Mouse (Mus musculus): ENCODE measurements around the gene Slc23a2. TPM values are rescaled to one million over a fixed set of nuclear protein-coding genes. Genes with fewer than 3 reads are reported as not detected.

The Slc23a2 gene
- polyA plus RNA-seq, 1 experiment from 2014 or later, result 9.8 TPM

DNA sequence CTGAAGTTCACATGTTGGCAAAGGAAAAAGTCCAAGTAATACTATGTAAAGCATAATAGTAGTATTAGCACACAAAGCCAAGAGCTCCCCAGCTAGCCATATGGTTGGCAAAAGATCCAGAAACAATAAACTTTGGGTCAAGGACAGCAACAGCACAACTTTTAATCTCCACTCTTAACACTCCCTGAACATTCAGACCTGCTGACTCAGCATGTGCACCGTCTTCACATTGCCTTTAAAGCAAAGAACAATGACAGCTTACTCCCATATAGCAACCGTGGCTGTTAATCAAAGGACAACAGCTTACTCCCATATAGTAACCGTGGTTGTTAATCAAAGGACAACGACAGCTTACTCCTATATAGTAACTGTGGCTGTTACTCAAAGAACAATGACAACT is 48.3 kb downstream of the Slc23a2 start:
- H3K9ac ChIP-seq (ENCODE audit: low read length), result no peak overlapping the region
- no peak overlapping the region for H3K4me2 ChIP-seq
- WGBS, result 80% methylated on average over 4 of the region's 4 CpGs
- no peak overlapping the region for H3K4me3 ChIP-seq (ENCODE audit: low read depth, low read length)
- H3K36me3 ChIP-seq (ENCODE audit: control insufficient read depth, insufficient read depth, low read length), result no peaks in the 10 kb centered on the region
- no peaks in the 10 kb centered on the region for H3K9me3 ChIP-seq (ENCODE audit: control insufficient read depth, low read length)
- no peaks in the 10 kb centered on the region for H3K4me1 ChIP-seq (ENCODE audit: control insufficient read depth, insufficient read depth, low read length)
- H3K27me3 ChIP-seq (ENCODE audit: control insufficient read depth, insufficient read depth, low read length), result no peaks in the 10 kb centered on the region
- H3K27ac ChIP-seq (ENCODE audit: low read depth, low read length), result no peak overlapping the region
- ATAC-seq (ENCODE audit: low FRiP score) (no peak), DNase-seq (ENCODE audit: low spot score, missing footprints) (no peak)

DNA sequence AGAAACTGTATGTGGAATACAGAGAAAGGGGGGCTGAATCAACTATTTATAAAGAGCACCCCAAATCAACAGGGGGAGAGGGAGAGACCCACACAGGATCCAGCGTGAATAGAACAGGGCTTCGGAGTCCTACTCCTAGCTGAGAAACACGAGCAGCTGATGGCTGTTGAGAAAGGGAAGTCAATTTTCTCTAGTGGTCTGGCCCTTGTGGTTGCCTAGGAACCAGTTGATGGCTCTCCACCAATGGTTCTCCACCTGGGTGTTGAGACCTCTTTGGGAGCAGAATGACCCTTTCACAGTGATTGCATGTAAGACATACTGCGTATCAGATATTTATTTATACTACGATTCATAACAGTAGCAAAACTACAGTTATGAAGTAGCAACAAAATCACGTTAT is 49.1 kb downstream of the Slc23a2 start:
- Histone ChIP-seq H3K36me3 (ENCODE audit: control insufficient read depth, insufficient read depth, low read length) (no peaks in the 10 kb centered on the region), H3K27ac (ENCODE audit: low read depth, low read length) (no peak overlapping the region), H3K9me3 (ENCODE audit: control insufficient read depth, low read length) (no peaks in the 10 kb centered on the region), H3K9ac (ENCODE audit: low read length) (no peak overlapping the region), H3K4me1 (ENCODE audit: control insufficient read depth, insufficient read depth, low read length) (no peaks in the 10 kb centered on the region), H3K4me2 (no peak overlapping the region), H3K4me3 (ENCODE audit: low read depth, low read length) (no peak overlapping the region), H3K27me3 (ENCODE audit: control insufficient read depth, insufficient read depth, low read length) (no peaks in the 10 kb centered on the region)
- DNase-seq (ENCODE audit: low spot score, missing footprints), result no peak
- WGBS, result 85% methylated on average over 6 of the region's 6 CpGs
- no peak for ATAC-seq (ENCODE audit: low FRiP score)

DNA sequence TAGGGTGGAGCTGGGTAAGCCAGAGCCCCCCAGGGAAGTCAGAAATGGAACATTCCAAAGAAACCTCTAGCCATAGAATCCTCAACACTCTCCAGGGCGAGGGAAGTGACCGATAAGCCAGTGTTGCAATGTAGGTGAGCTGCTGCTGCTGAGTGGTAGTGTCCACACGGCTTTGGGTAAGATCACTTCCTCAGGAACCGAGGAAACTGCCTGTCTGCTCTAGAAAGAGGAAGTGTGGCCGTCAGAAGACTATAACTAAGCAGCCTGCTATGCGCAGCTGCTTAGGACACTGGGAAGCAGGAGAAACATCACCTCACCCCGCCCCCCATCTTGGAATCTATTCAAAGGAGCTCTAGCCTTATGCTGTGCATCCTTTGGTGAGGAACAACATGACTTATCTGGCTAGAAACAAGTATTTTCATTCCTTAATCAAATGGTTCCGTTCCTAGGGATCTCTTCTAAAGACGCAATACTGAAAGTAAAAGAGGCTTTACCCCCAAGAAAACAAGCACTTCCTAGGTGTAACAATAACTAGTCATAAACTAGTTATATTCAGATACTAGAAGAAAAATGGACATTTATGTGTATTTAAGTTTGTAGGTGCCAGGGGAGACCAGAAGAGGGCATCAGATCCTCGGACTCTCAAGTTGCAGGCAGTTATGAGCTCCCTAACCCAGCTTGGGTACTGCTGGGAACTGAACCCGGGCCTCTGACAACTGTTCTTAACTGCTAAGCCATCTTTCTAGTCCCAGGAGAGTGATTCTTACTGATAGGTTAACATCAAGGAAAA is 50.3 kb downstream of the Slc23a2 start:
- Histone ChIP-seq H3K9me3 (ENCODE audit: control insufficient read depth, low read length) (no peaks in the 10 kb centered on the region), H3K4me3 (ENCODE audit: low read depth, low read length) (no peak overlapping the region), H3K27ac (ENCODE audit: low read depth, low read length) (no peak overlapping the region), H3K9ac (ENCODE audit: low read length) (no peak overlapping the region), H3K36me3 (ENCODE audit: control insufficient read depth, insufficient read depth, low read length) (no peaks in the 10 kb centered on the region), H3K4me2 (no peak overlapping the region), H3K4me1 (ENCODE audit: control insufficient read depth, insufficient read depth, low read length) (no peaks in the 10 kb centered on the region), H3K27me3 (ENCODE audit: control insufficient read depth, insufficient read depth, low read length) (no peaks in the 10 kb centered on the region)
- no peak for DNase-seq (ENCODE audit: low spot score, missing footprints)
- ATAC-seq (ENCODE audit: low FRiP score), result no peak
- WGBS, result 92% methylated on average over 11 of the region's 11 CpGs

DNA sequence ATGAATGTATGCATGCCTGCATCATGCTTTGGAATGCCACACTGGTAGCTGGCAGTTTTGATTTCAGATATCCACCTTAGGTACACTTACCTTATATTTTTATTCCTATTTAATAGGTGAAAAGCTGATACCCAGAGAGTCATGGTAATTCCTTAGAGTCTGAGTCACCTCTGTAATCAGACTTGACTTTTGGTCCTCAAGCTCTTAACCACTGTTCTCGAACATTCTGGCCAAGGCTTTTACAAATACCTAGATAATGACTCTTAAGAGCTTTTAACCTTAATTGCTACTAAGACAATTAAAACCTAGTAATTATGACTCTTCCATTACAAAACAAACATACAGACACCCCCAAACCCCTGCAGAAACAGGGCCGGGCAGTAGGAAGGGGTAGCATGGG is 51.2 kb downstream of the Slc23a2 start:
- Histone ChIP-seq H3K4me2 (no peak overlapping the region), H3K27me3 (ENCODE audit: control insufficient read depth, insufficient read depth, low read length) (no peaks in the 10 kb centered on the region), H3K9me3 (ENCODE audit: control insufficient read depth, low read length) (no peaks in the 10 kb centered on the region), H3K36me3 (ENCODE audit: control insufficient read depth, insufficient read depth, low read length) (no peaks in the 10 kb centered on the region), H3K27ac (ENCODE audit: low read depth, low read length) (no peak overlapping the region), H3K9ac (ENCODE audit: low read length) (no peak overlapping the region), H3K4me1 (ENCODE audit: control insufficient read depth, insufficient read depth, low read length) (no peaks in the 10 kb centered on the region), H3K4me3 (ENCODE audit: low read depth, low read length) (no peak overlapping the region)
- DNase-seq (ENCODE audit: low spot score, missing footprints), result no peak
- WGBS, result 86% methylated on average over 2 of the region's 2 CpGs
- no peak for ATAC-seq (ENCODE audit: low FRiP score)

DNA sequence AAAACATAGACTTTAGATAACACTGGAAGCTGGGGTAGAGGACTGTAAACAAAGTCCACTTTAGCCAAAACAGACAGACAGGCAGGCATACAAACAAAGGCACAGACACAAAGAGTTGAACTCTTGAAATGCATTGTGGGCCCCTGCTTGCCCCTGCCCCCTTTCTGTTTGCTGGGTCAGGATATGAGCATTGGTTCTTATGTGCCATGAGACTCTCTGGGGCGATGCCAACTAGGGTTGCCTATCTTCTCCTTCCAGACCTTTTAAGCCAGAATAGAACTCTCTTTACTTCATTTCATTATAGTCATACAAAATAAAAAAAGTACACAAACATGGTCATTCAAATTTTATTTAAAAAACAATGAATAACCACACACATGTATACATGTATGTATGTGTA is 51.6 kb downstream of the Slc23a2 start:
- WGBS, result 86% methylated on average over 1 of the region's 1 CpGs
- no peak overlapping the region for H3K4me2 ChIP-seq
- no peaks in the 10 kb centered on the region for H3K9me3 ChIP-seq (ENCODE audit: control insufficient read depth, low read length)
- no peak for DNase-seq (ENCODE audit: low spot score, missing footprints)
- no peak for ATAC-seq (ENCODE audit: low FRiP score)
- H3K4me3 ChIP-seq (ENCODE audit: low read depth, low read length), result no peak overlapping the region
- no peaks in the 10 kb centered on the region for H3K36me3 ChIP-seq (ENCODE audit: control insufficient read depth, insufficient read depth, low read length)
- no peaks in the 10 kb centered on the region for H3K27me3 ChIP-seq (ENCODE audit: control insufficient read depth, insufficient read depth, low read length)
- no peaks in the 10 kb centered on the region for H3K4me1 ChIP-seq (ENCODE audit: control insufficient read depth, insufficient read depth, low read length)
- H3K27ac ChIP-seq (ENCODE audit: low read depth, low read length), result no peak overlapping the region
- H3K9ac ChIP-seq (ENCODE audit: low read length), result no peak overlapping the region

DNA sequence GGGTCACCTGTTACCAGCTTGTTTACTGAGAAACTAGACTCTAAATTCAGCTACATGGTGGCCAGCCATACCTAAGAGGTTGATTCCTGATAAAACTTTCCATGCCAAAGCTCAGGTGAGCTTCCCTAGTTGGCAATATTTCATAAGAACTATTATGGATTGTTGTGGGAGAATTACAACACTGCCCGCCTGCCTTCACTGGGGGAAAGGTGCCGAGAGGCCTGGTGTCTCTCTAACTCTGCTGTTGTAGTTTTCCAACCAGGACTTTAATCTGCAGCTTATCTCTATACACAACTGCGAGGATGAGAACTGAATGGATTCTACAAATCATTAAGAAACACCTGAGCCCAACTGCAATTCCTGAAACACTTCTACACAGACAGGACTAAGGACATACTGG is 52.2 kb downstream of the Slc23a2 start:
- DNase-seq (ENCODE audit: low spot score, missing footprints), result no peak
- no peaks in the 10 kb centered on the region for H3K36me3 ChIP-seq (ENCODE audit: control insufficient read depth, insufficient read depth, low read length)
- no peaks in the 10 kb centered on the region for H3K4me1 ChIP-seq (ENCODE audit: control insufficient read depth, insufficient read depth, low read length)
- WGBS, result 92% methylated on average over 3 of the region's 3 CpGs
- no peaks in the 10 kb centered on the region for H3K9me3 ChIP-seq (ENCODE audit: control insufficient read depth, low read length)
- no peak overlapping the region for H3K4me2 ChIP-seq
- no peak overlapping the region for H3K9ac ChIP-seq (ENCODE audit: low read length)
- no peaks in the 10 kb centered on the region for H3K27me3 ChIP-seq (ENCODE audit: control insufficient read depth, insufficient read depth, low read length)
- no peak for ATAC-seq (ENCODE audit: low FRiP score)
- H3K4me3 ChIP-seq (ENCODE audit: low read depth, low read length), result no peak overlapping the region
- no peak overlapping the region for H3K27ac ChIP-seq (ENCODE audit: low read depth, low read length)

DNA sequence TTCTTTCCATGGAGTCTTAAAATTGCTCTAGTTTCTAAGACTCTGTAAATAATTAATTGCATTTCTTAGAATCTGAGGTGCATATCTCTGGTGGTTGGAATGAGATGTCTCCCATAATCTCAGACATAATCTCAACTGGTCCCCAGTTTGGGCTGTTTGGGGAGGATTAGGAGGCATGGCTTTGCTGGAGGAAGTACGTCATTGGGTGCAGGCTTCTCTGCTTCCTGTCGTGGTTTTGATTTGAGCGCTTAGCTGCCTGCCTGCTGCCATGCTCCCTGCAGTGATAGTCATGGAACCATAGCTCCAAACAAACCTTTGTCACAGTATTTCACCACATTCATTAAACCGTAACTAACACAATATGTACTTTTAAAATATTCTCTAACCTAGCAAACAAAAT is 53.2 kb downstream of the Slc23a2 start:
- ATAC-seq (ENCODE audit: low FRiP score), result no peak
- WGBS, result 75% methylated on average over 4 of the region's 4 CpGs
- DNase-seq (ENCODE audit: low spot score, missing footprints), result no peak
- no peaks in the 10 kb centered on the region for H3K9me3 ChIP-seq (ENCODE audit: control insufficient read depth, low read length)
- no peaks in the 10 kb centered on the region for H3K27me3 ChIP-seq (ENCODE audit: control insufficient read depth, insufficient read depth, low read length)
- H3K27ac ChIP-seq (ENCODE audit: low read depth, low read length), result no peak overlapping the region
- H3K9ac ChIP-seq (ENCODE audit: low read length), result no peak overlapping the region
- no peaks in the 10 kb centered on the region for H3K4me1 ChIP-seq (ENCODE audit: control insufficient read depth, insufficient read depth, low read length)
- no peak overlapping the region for H3K4me2 ChIP-seq
- no peak overlapping the region for H3K4me3 ChIP-seq (ENCODE audit: low read depth, low read length)
- peaks cover 2% of the 10 kb centered on the region; the same call in 1 of the 2 replicates for H3K36me3 ChIP-seq (ENCODE audit: control insufficient read depth, insufficient read depth, low read length)

DNA sequence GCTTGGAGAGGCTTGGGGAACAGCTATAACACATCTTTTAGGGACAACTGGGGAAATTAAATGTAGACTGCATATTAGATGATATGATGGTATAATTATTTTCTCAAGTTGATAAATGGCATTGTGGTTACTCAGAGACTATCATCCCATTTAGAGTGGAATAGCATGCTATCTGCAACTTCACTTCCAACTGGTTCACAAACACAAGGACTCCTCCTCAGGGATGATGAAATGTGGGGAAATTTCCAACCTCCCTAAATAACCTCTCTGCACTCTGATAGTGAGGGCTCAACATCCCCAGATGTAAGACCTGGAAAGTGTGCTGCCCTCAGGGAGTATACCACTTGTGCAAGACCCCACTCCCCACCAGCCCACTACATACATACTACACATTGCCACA is 60.1 kb downstream of the Slc23a2 start:
- Histone ChIP-seq H3K36me3 (ENCODE audit: control insufficient read depth, insufficient read depth, low read length) (peaks cover 2% of the 10 kb centered on the region; the same call in 1 of the 2 replicates), H3K9me3 (ENCODE audit: control insufficient read depth, low read length) (no peaks in the 10 kb centered on the region), H3K4me3 (ENCODE audit: low read depth, low read length) (no peak overlapping the region), H3K4me2 (no peak overlapping the region), H3K27ac (ENCODE audit: low read depth, low read length) (no peak overlapping the region), H3K4me1 (ENCODE audit: control insufficient read depth, insufficient read depth, low read length) (no peaks in the 10 kb centered on the region), H3K9ac (ENCODE audit: low read length) (no peak overlapping the region), H3K27me3 (ENCODE audit: control insufficient read depth, insufficient read depth, low read length) (no peaks in the 10 kb centered on the region)
- ATAC-seq (ENCODE audit: low FRiP score), result no peak
- DNase-seq (ENCODE audit: low spot score, missing footprints), result no peak

DNA sequence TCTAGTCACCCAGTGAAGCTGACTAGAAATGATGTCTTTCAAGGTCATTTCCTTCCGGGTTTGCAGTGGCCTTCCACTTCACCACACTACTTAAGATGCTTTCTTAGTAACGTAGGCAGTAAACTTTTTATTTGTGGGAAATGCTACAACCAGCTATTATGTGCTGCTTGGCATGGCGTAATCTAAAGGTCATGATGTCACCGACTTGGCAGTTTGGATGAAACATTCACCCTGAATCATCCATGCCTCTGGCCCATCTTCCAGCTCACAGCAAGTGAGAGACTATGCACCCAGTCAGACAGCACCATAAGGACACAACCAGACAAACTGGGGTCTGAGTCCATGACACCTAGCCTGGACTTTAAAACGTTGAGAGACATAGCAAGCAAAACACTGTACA is 60.5 kb downstream of the Slc23a2 start:
- Histone ChIP-seq H3K27me3 (ENCODE audit: control insufficient read depth, insufficient read depth, low read length) (no peaks in the 10 kb centered on the region), H3K4me2 (no peak overlapping the region), H3K9ac (ENCODE audit: low read length) (no peak overlapping the region), H3K9me3 (ENCODE audit: control insufficient read depth, low read length) (no peaks in the 10 kb centered on the region), H3K4me1 (ENCODE audit: control insufficient read depth, insufficient read depth, low read length) (no peaks in the 10 kb centered on the region), H3K36me3 (ENCODE audit: control insufficient read depth, insufficient read depth, low read length) (peaks cover 2% of the 10 kb centered on the region; the same call in 1 of the 2 replicates), H3K27ac (ENCODE audit: low read depth, low read length) (no peak overlapping the region), H3K4me3 (ENCODE audit: low read depth, low read length) (no peak overlapping the region)
- DNase-seq (ENCODE audit: low spot score, missing footprints), result no peak
- ATAC-seq (ENCODE audit: low FRiP score), result no peak
- WGBS, result 90% methylated on average over 5 of the region's 5 CpGs
